Mouse (Mus musculus) ovary, adult 2 months (tissue): Measurements from ENCODE around the gene Col6a5. TPM values are rescaled to one million over a fixed set of nuclear protein-coding genes. Genes with fewer than 3 reads are reported as not detected.

Experiments
- polyA plus RNA-seq: library from polyadenylated mRNA; depleted of rRNA; stranded (reverse); fragments of >200 nt; gene quantifications from 2 replicates; pipeline ENCODE4 v1.2.3, GENCODE M21; 2012; rRNA removed

Col6a5 gene
- 1.5 and 1.8 TPM in 2 replicates for polyA plus RNA-seq

GRCm38 (mm10) chr9:105960533-105960932, at the start of gene Col6a5:
Col6a5 (minus strand) TSS chr9:105960643.

DNA sequence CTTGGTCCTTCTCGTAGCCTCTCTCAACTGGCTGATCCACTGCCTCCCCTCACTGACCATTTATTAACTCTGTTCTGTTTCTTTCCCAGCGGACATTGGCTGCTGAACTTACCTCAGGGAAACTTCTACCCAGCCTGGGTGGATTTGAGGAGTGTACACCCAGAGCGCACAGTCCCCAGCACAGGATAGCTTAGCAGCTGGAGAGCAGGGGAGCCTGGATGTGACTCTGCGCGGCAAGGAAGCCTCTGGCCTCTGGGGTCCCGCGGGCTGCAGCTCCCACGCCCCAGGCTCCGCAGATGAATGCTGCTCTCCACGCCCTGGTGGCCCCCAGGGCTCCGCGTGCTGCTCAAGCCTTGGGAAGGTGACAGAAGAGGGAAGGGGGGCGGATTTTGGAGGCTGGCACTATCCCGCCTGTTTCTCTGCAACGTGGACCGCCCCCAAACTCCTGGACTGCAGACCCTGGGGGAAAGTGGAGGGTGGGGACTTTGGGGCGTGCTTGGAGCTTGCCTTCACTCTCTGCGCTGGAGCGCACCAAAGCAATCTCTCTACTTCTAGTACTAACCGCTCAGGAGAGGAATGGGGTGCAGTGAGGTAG, 132.6 kb downstream of the Col6a5 start, which contains the start of gene Col6a6:
Gene Col6a6, minus strand, starts transcription at position 370 of the 595 bp plus-strand sequence.

Other genes starting within 250 kb of the Col6a5 start
- gene Col6a6, start 132.5 kb downstream of the Col6a5 start, polyA plus RNA-seq = 2.6 TPM in 2 replicates
- gene Col6a4, start 136.1 kb upstream of the Col6a5 start, polyA plus RNA-seq = 74.1 and 134 TPM in 2 replicates
- gene Glyctk, start 197.5 kb upstream of the Col6a5 start, polyA plus RNA-seq = 3.5 and 3.7 TPM in 2 replicates
- 83.3 and 89.6 TPM in 2 replicates for gene Wdr82, start 210.3 kb upstream of the Col6a5 start, polyA plus RNA-seq
- 84.9 and 96.8 TPM in 2 replicates for gene Ppm1m, start 239.1 kb upstream of the Col6a5 start, polyA plus RNA-seq
- gene Twf2, start 242.5 kb upstream of the Col6a5 start, polyA plus RNA-seq = 55.4 and 61.1 TPM in 2 replicates